Mouse (Mus musculus) E14TG2a.4 (cell line): ENCODE measurements at regions not wholly inside any gene's neighbourhood (a gene's known extent, or its start where the extent isn't known, plus 50 kb on each side); places are given as distances from the start of the nearest gene placed in this dataset.

Source experiments
- CTCF ChIP-seq: conservative IDR thresholded peaks from 2 replicates; pipeline ENCODE4 v1.5.1; 2014; ENCODE audit warnings: low read length
- NANOG ChIP-seq: IDR thresholded peaks from 2 replicates; pipeline ENCODE4 v1.6.1; 2014; ENCODE audit warnings: borderline replicate concordance, low read length, mixed read lengths
- POU5F1 ChIP-seq: IDR thresholded peaks from 2 replicates; pipeline ENCODE4 v1.6.1; 2014; ENCODE audit warnings: low read length, borderline replicate concordance

DNA sequence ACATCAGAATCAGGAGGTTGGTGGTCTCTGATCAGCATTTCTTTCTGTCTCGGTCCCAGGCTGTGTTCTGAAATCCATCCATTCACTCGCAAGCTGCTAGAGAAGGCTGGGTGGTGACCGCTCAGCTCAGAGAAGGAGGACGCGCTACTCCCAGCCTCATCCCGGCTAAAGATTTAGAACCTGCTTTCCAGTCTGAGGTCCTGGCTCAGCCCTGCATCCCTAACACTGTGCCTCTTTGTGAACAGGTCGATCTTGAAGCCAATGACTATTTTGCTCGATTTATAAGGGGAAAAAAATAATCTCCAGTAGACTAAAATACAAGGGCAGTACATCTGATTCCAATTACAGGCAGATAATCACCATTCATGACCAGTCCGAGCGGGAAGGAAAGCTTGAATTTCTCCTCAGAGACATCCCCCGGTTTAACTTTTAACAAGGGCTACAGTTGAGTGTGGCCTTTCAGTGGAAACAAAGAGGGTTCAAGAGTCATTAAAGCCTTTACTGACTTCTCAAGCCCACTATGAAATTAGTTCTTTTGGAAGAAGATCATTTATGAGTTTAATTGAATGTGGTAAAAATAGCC, 280.6 kb downstream of the Wdr11 start:
- TF ChIP-seq CTCF (no peak), POU5F1 (no peak), NANOG (no peak)
